Mouse (Mus musculus): ENCODE results near the gene Trip10. TPM values are rescaled to one million over a fixed set of nuclear protein-coding genes. Genes with fewer than 3 reads are reported as not detected.
A peak's percentile ranks its signal among the peaks of the same experiment; 100 is the strongest.

Gene Trip10
- polyA plus RNA-seq, 1 experiment from 2014 or later: 11.6 TPM

DNA sequence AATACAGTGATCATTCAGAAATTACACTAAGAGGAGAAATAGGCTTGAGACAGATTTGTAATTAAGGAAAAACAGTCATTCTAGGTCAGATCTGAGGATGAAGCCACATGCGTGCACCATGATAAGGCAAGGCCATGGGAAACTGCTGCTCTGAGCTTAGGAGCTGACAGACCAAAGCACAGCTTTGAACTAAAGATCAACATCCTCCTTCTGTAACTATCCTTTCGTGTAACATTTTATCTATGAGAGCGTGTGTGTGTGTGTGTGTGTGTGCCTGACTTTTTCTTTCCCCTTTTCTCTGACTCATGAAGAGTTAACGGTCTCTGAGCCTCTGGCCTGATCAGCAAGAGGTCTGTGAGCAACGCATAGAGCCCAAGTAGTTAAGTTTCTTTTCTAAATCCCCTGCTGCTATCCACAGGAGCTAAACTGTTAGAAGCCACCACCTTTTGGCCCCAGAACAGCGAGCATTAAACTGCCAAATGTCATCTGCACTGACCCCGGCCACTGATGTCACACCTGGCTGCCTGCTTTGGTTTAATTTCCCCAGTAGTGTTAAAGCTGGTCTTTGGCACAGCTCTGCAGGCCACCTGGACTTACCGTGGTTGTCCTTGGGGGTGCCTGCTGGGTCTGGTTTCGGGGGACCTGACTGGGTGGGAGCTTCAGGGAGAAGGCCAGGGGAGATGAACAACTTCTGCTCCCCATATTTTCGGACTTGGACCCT lies 5.4 kb upstream of the Trip10 start:
- Histone ChIP-seq H3K36me3 (peaks cover 8% of the 10 kb centered on the region), H3K4me3 (no peak overlapping the region), H3K4me2 (no peak overlapping the region), H3K4me1 (replicated peaks) (peaks cover 18% of the 10 kb centered on the region), H3K9me3 (no peaks in the 10 kb centered on the region), H3K27me3 (no peaks in the 10 kb centered on the region), H3K9ac (no peak overlapping the region), H3K27ac (replicated peaks) (no peak overlapping the region)
- ATAC-seq (ENCODE audit: low FRiP score, low read depth): no peak
- 82% methylated on average over 10 of the region's 10 CpGs for WGBS

- Histone ChIP-seq H3K4me2 (no peak overlapping the region), H3K9ac (no peak overlapping the region), H3K9me3 (no peaks in the 10 kb centered on the region), H3K4me1 (replicated peaks) (peaks cover 34% of the 10 kb centered on the region), H3K27me3 (no peaks in the 10 kb centered on the region), H3K4me3 (no peak overlapping the region), H3K27ac (replicated peaks) (no peak overlapping the region), H3K36me3 (peaks cover 8% of the 10 kb centered on the region)
- no peak for ATAC-seq (ENCODE audit: low FRiP score, low read depth)
- WGBS: 96% methylated on average over 10 of the region's 10 CpGs
Measured at GRCm38 (mm10) chr17:57245311-57245929, 3.8 kb upstream of the Trip10 start.

DNA sequence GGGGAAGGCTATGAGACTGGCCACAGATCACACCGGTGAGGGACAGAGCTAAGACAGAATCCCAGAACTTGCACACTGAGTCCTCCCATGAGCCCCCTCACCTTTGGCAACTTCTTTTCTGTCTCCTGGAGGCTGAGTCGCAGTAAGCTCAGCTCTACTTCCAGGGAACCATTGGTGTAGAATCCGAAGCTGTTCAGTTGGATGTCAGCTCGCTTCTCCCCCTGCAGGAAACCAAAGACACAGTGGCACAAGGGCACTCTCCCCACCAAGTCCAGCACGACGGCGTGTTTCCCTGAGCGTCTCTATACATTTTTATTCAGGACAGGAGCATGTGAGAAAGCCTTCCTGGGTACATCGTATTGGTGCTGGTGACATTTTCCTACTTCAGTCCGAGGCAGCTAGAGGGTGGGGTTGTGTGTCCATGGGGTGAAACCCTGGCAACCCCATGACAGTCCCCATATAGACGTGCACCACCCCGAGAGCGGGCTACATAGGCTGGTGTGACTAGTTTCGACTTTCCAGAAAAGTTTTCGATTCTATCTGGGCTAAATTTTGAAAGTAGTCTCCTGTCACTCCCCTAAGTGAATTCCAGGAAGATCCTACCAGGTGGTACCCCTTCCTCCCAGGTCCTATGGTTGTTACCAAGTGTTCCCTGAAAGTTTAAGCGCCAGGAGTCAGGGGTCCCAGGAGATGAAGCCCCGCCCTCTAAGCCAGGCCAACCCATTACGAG lies 2.4 kb upstream of the Trip10 start:
- Histone ChIP-seq H3K9ac (peak overlapping the region; percentile 71), H3K36me3 (peaks cover 4% of the 10 kb centered on the region), H3K27ac (replicated peaks) (peak overlapping the region; percentile 98), H3K27me3 (no peaks in the 10 kb centered on the region), H3K4me3 (peak overlapping the region; percentile 68), H3K4me1 (replicated peaks) (peaks cover 40% of the 10 kb centered on the region), H3K4me2 (peak overlapping the region; percentile 72), H3K9me3 (no peaks in the 10 kb centered on the region)
- WGBS: 4% methylated on average over 18 of the region's 18 CpGs
- ATAC-seq (ENCODE audit: low FRiP score, low read depth): peak; percentile 0; the same call in 1 of the 2 replicates

DNA sequence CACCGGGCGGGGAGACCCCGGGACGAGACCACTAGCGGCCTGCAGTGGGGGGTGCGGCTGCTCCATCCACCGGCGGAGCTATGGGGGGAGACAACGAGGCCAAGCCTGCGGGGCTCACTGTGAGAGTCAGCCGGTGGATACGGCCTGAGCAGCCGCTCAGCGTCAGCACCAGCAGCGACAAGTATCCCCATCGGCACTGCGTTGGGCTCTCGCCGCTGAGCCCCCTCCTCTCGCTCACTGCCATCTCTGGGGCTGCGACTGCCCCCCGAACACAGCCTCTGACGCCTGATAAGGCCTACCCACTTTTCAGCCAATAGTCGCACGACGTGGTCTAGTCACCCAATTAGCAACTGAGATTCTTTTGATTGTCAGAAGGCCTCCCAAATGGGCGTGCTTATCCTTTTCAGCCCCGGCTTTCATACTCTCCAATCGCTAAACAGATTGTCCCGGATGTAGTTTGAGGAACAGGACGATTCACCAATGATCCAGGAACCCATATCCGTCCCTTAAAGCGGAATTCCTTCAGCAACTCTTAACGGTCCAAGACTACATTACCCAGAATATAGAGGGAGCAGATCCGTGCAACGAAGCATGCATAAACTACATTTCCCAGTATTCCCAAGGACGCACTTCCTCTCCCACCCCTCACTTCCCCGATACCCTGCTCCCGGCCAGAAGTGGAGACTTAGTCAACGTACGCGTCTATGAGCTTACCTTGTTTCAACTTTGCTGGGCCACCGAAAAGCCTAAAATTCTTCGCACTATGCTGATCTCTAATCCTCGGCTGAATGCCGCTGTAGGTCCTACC lies 1.7 kb upstream of the Trip10 start:
- H3K27ac ChIP-seq (replicated peaks): peak overlapping the region; percentile 98
- peak; percentile 96 for ATAC-seq (ENCODE audit: low FRiP score, low read depth)
- no peaks in the 10 kb centered on the region for H3K9me3 ChIP-seq
- H3K36me3 ChIP-seq: no peaks in the 10 kb centered on the region; the same call in 1 of the 2 replicates
- peaks cover 40% of the 10 kb centered on the region for H3K4me1 ChIP-seq (replicated peaks)
- H3K4me3 ChIP-seq: peak overlapping the region; percentile 68
- H3K9ac ChIP-seq: peak overlapping the region; percentile 71
- peak overlapping the region; percentile 83 for H3K4me2 ChIP-seq
- WGBS: under 1% methylated on average over 46 of the region's 46 CpGs
- no peaks in the 10 kb centered on the region for H3K27me3 ChIP-seq

DNA sequence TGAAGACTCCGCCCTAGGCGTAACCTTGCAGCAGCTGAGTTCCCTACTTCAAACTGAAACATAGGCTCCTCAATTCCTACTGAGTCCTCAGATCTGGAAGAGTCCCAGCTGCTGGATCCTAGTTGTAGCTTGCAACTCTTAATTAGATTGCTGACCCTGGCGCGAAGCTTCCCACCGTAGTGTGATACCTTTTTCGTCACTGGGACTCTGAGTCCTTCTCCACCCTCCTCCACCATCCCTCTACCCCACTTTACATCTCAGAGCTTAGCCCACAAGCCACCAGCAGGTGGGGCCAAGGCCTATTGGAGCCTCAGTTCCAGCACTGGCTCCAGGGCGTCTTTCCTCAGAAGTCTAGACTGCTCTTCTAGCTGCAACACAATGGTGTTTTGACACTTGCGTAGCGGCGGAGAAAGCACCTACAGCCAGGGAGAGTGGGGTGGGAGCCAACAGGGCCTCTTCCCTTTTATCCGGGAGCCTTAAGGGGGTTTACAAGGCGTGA lies 1.0 kb upstream of the Trip10 start, which contains the start of gene Gpr108:
Gene Gpr108, minus strand, starts transcription at position 246 of the 499 bp plus-strand sequence.
- peak within 1 kb of the TSS; percentile 68 for H3K4me3 ChIP-seq
- ATAC-seq (ENCODE audit: low FRiP score, low read depth): peak; percentile 52

DNA sequence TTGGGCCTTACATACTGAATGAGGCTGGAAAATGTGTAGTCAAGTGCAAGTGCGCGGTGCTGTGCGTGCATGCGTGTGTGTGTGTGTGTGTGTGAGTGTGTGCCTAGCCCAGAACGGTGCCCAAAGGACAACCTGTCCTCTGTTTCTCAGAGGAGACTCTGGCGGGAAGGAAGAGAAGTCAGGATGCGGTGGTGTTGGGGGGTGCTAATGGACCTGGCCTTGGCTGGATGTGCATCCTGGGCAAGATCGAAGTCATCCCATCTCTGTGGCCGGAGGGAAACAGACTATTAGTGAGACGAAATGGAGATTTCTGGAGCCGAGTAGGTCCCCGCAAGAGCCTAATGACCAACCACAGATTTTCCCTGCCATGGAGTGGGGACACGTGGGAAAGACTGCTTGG lies 484 bp upstream of the Trip10 start:
- Histone ChIP-seq H3K9me3 (no peaks in the 10 kb centered on the region), H3K36me3 (no peaks in the 10 kb centered on the region), H3K4me2 (peak overlapping the region; percentile 83), H3K4me1 (replicated peaks) (peaks cover 40% of the 10 kb centered on the region), H3K4me3 (peak overlapping the region; percentile 68), H3K27me3 (no peaks in the 10 kb centered on the region), H3K9ac (peak overlapping the region; percentile 48), H3K27ac (replicated peaks) (peak overlapping the region; percentile 85)
- WGBS: 8% methylated on average over 13 of the region's 13 CpGs
- ATAC-seq (ENCODE audit: low FRiP score, low read depth): no peak

More for the DNA sequence above, 1.0 kb upstream of the Trip10 start, which contains the start of gene Gpr108:
- Histone ChIP-seq H3K4me1 (replicated peaks) (peaks cover 40% of the 10 kb centered on the region), H3K9ac (peak within 1 kb of the TSS; percentile 71), H3K36me3 (no peaks in the 10 kb centered on the region), H3K27ac (replicated peaks) (peak within 1 kb of the TSS; percentile 98), H3K9me3 (no peaks in the 10 kb centered on the region), H3K27me3 (no peaks in the 10 kb centered on the region), H3K4me2 (peak within 1 kb of the TSS; percentile 83)
- under 1% methylated on average over 12 of the region's 12 CpGs for WGBS

- no peaks in the 10 kb centered on the region for H3K9me3 ChIP-seq
- H3K9ac ChIP-seq: peak overlapping the region; percentile 48
- H3K27ac ChIP-seq (replicated peaks): 0 out of 2 replicates have a peak overlapping the region, but pooled peaks have one; percentile 22
- peaks cover 40% of the 10 kb centered on the region for H3K4me1 ChIP-seq (replicated peaks)
- WGBS: 4% methylated on average over 33 of the region's 33 CpGs
- H3K4me3 ChIP-seq: peak overlapping the region; percentile 68
- no peaks in the 10 kb centered on the region for H3K27me3 ChIP-seq
- no peaks in the 10 kb centered on the region for H3K36me3 ChIP-seq
- no peak for ATAC-seq (ENCODE audit: low FRiP score, low read depth)
- peak overlapping the region; percentile 83 for H3K4me2 ChIP-seq
Measured at GRCm38 (mm10) chr17:57250461-57251160, 1.4 kb downstream of the Trip10 start.

- Histone ChIP-seq H3K4me2 (peak overlapping the region; percentile 83; the same call in 1 of the 2 replicates), H3K27me3 (no peaks in the 10 kb centered on the region), H3K36me3 (no peaks in the 10 kb centered on the region), H3K9me3 (no peaks in the 10 kb centered on the region), H3K9ac (no peak overlapping the region), H3K4me1 (replicated peaks) (peaks cover 34% of the 10 kb centered on the region), H3K4me3 (no peak overlapping the region), H3K27ac (replicated peaks) (no peak overlapping the region)
- no peak for ATAC-seq (ENCODE audit: low FRiP score, low read depth)
- 97% methylated on average over 3 of the region's 3 CpGs for WGBS
Measured at GRCm38 (mm10) chr17:57251431-57251830, 2.2 kb downstream of the Trip10 start.

- Histone ChIP-seq H3K4me1 (replicated peaks) (peaks cover 27% of the 10 kb centered on the region), H3K9me3 (no peaks in the 10 kb centered on the region), H3K9ac (no peak overlapping the region), H3K27ac (replicated peaks) (no peak overlapping the region), H3K4me3 (no peak overlapping the region), H3K27me3 (no peaks in the 10 kb centered on the region), H3K4me2 (no peak overlapping the region), H3K36me3 (no peaks in the 10 kb centered on the region)
- no peak for ATAC-seq (ENCODE audit: low FRiP score, low read depth)
- WGBS: 88% methylated on average over 6 of the region's 6 CpGs
Measured at GRCm38 (mm10) chr17:57253306-57253705, 4.1 kb downstream of the Trip10 start.

GRCm38 (mm10) chr17:57255354-57255753 lies 6.1 kb downstream of the Trip10 start:
- WGBS: 89% methylated on average over 14 of the region's 14 CpGs
- Histone ChIP-seq H3K27ac (replicated peaks) (no peak overlapping the region), H3K9ac (no peak overlapping the region), H3K27me3 (no peaks in the 10 kb centered on the region), H3K9me3 (no peaks in the 10 kb centered on the region), H3K4me3 (no peak overlapping the region), H3K4me2 (no peak overlapping the region), H3K4me1 (replicated peaks) (peaks cover 7% of the 10 kb centered on the region), H3K36me3 (no peaks in the 10 kb centered on the region)
- no peak for ATAC-seq (ENCODE audit: low FRiP score, low read depth)
